Mouse (Mus musculus) effector memory CD4-positive, alpha-beta T cell, adult 5 months (primary cell): Measurements from ENCODE around the gene Arl4d. TPM values are rescaled to one million over a fixed set of nuclear protein-coding genes. Genes with fewer than 3 reads are reported as not detected.

Source experiments
- polyA plus RNA-seq: library from polyadenylated mRNA; unstranded; fragments of 100-300 nt; shearing (Covaris generic); gene quantifications from one replicate; pipeline ENCODE4 v1.2.1, GENCODE M21; 2017

Arl4d gene
- polyA plus RNA-seq: 4.8 TPM

DNA sequence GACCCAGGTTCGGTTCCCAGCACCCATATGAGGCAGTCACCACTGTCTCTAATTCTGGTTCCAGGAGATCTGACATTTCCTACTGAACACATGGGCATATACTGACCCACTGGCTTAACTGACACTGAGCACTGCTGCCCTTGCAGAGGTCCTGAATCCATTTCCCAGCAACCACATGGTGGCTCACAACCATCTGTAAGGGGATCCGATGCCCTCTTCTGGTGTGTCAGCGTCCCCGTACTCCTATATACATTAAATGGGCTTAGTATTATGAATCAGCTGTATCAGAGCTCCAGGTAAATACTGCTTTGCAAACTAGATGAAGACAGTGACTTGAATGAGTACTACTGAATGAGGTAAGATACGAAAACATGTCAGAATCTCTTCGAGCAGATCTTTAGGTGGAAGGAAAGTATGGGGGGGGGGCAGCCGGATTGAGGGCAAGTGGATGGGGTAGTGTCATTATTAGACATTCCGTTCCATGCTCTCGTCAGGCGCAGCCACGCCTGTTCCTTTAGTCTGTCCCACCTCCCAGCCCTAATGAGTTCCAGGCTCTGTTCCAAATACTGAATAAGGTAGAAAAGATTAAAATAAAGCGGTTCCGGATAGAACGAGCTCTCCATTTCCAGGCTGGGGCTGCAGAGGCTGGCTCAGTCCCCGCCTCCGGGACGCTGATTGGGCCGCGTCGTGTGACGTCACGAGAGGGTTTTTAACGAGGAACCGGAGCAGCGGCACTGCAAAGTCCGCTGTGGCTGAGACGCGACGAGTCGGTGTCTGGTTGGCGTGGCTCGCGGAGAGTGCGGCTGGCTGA is at the start of gene Arl4d:
Gene Arl4d (plus strand): TSS at position 717 of the 811 bp plus-strand sequence.

DNA sequence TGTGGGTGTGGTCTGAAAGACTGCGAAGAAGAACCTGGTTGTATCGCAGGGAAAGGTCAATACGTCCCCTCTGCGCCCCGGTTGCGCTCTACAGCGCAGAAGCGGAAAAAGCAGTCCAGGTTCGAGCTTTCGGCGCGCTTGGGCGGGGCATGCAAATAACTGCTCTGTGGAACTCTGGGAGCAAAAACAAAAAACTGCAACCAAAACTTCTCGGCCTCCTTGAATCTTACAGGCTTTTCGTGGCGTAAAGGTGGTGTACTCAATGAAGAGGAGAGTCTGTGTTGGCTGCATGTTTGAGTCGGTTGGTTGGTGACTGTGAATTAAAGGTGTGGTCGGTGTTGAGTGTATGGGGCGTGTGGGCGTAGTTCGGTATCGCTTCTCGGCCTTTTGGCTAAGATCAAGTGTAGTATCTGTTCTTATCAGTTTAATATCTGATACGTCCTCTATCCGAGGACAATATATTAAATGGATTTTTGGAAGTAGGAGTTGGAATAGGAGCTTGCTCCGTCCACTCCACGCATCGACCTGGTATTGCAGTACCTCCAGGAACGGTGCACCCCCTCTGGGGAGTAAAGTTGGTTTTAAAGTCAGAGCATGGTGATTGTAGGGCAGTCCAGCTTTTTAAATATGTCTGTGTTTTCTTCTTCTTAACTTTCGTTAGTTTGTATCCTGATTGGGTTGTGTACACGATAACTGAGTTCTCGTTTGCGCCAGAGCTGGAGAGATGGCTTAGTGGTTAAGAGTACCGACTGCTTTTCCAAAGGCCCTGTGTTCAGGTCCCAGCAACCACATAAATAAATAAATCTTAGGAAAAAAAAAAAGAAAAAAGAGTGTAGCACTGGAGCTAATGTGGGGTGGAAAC is 38.1 kb upstream of the Arl4d start, which contains the start of gene Rdm1:
Gene Rdm1 (plus strand): TSS at position 201 of the 862 bp plus-strand sequence.

Other genes starting within 250 kb of the Arl4d start
- gene Aarsd1, start 247.9 kb upstream of the Arl4d start, polyA plus RNA-seq: 28.2 TPM
- 1.2 TPM for gene Gm27029, start 240.7 kb upstream of the Arl4d start, polyA plus RNA-seq
- gene Rundc1, start 240.5 kb upstream of the Arl4d start, polyA plus RNA-seq: 29.7 TPM
- 4.1 TPM for gene Ptges3l, start 240.2 kb upstream of the Arl4d start, polyA plus RNA-seq
- 282 TPM for gene Rpl27, start 223.2 kb upstream of the Arl4d start, polyA plus RNA-seq
- 106 TPM for gene Ifi35, start 217.1 kb upstream of the Arl4d start, polyA plus RNA-seq
- 0.36 TPM for gene Rnd2, start 200.5 kb upstream of the Arl4d start, polyA plus RNA-seq
- gene Vat1, start 199.3 kb upstream of the Arl4d start, polyA plus RNA-seq: 0.80 TPM
- gene Brca1, start 113.6 kb upstream of the Arl4d start, polyA plus RNA-seq: 2.3 TPM
- 134 TPM for gene Nbr1, start 113.4 kb upstream of the Arl4d start, polyA plus RNA-seq
- gene Tmem106a, start 83.3 kb upstream of the Arl4d start, polyA plus RNA-seq: 9.4 TPM
- not detected for gene Gm11634, start 66.3 kb upstream of the Arl4d start, polyA plus RNA-seq
- gene Rdm1, start 38.3 kb upstream of the Arl4d start, polyA plus RNA-seq: 41.2 TPM
- 52.7 TPM for gene Dhx8, start 67.4 kb downstream of the Arl4d start, polyA plus RNA-seq
- not detected for gene Etv4, start 119.8 kb downstream of the Arl4d start, polyA plus RNA-seq
- not detected for gene Meox1, start 228.8 kb downstream of the Arl4d start, polyA plus RNA-seq